Mouse (Mus musculus) inflammation-experienced regulatory T-cells (primary cell): ENCODE data around the gene Hvcn1. TPM values are rescaled to one million over a fixed set of nuclear protein-coding genes. Genes with fewer than 3 reads are reported as not detected.

Source experiments
- polyA plus RNA-seq, 2 experiments: library from polyadenylated mRNA; unstranded; fragments of 100-300 nt; shearing (Covaris generic); gene quantifications; one replicate each; pipeline ENCODE4 v1.2.1; 2017

Gene Hvcn1
- 100 to 1,000 TPM in 1 of 2 experiments, 10 to 100 TPM in 1; 84.2 to 149 TPM for polyA plus RNA-seq

GRCm38 (mm10) chr5:122206475-122206874, at the start of gene Hvcn1:
Hvcn1 (plus strand) TSS chr5:122206804.

GRCm38 (mm10) chr5:122157827-122158381, 48.7 kb upstream of the Hvcn1 start, which contains the start of gene Ppp1cc:
Ppp1cc (plus strand) TSS chr5:122158278.

GRCm38 (mm10) chr5:122263933-122264905, 57.6 kb downstream of the Hvcn1 start, which contains the start of gene Tctn1:
Tctn1 (minus strand) TSS chr5:122264460.

GRCm38 (mm10) chr5:122284183-122285028, 77.8 kb downstream of the Hvcn1 start, which contains the start of gene Pptc7:
Pptc7 (plus strand) TSS chr5:122284365.

Other genes with a start within 250 kb of the Hvcn1 start
- gene Cux2, start 156.7 kb upstream of the Hvcn1 start, polyA plus RNA-seq = 1 to 10 TPM in 1 of 2 experiments, under 1 TPM in 1; 0.35 to 1.0 TPM
- 1 to 10 TPM in 1 of 2 experiments, not detected in 1; 2.1 TPM for gene Myl2, start 105.9 kb upstream of the Hvcn1 start, polyA plus RNA-seq
- gene Ccdc63, start 66.0 kb upstream of the Hvcn1 start, polyA plus RNA-seq = 1 to 10 TPM in 1 of 2 experiments, under 1 TPM in 1; 0.48 to 2.1 TPM
- gene Ppp1cc, start 48.5 kb upstream of the Hvcn1 start, polyA plus RNA-seq = 100 to 1,000 TPM; 356 to 362 TPM
- 1 to 10 TPM; 1.7 to 5.1 TPM for gene Tctn1, start 57.7 kb downstream of the Hvcn1 start, polyA plus RNA-seq
- gene Pptc7, start 77.6 kb downstream of the Hvcn1 start, polyA plus RNA-seq = 10 to 100 TPM; 44.3 to 60.4 TPM
- 1 to 10 TPM; 2.8 to 6.2 TPM for gene Rad9b, start 147.4 kb downstream of the Hvcn1 start, polyA plus RNA-seq
- 100 to 1,000 TPM; 146 to 152 TPM for gene Vps29, start 147.6 kb downstream of the Hvcn1 start, polyA plus RNA-seq
- gene Gpn3, start 165.1 kb downstream of the Hvcn1 start, polyA plus RNA-seq = 10 to 100 TPM; 72.2 to 80.2 TPM
- 10 to 100 TPM; 12.9 to 26.0 TPM for gene Fam216a, start 165.6 kb downstream of the Hvcn1 start, polyA plus RNA-seq
- 100 to 1,000 TPM; 450 to 472 TPM for gene Arpc3, start 185.1 kb downstream of the Hvcn1 start, polyA plus RNA-seq
- gene Anapc7, start 214.9 kb downstream of the Hvcn1 start, polyA plus RNA-seq = 10 to 100 TPM; 34.4 to 43.3 TPM